Mouse (Mus musculus) retina, postnatal 7 days (tissue): ENCODE data around the gene Sestd1.

Experiments used
- DNase-seq: peaks from one replicate; pipeline ENCODE4 v3.0.0-alpha.2; 2012; ENCODE audit warnings: low read depth, low spot score

Gene Sestd1

DNA sequence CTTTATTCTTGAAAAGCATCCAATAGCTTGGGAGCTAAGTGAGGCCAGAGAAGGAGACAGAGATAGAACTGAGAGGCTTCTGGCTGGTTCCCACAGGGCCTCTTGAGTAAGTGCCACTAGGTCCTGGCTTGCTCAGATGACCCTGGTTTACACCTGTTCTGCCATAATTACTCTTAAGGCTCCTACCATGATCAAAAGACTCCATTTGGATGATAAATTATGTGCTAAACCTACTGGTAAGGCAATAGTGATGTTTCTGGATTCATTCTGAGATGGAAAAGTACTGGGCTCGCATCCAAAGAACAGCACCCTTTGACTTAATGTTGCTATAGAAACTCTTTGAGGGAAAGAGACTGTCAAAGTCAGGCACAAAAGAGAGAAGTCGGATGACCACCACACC lies 106.1 kb downstream of the Sestd1 start:
- no peak for DNase-seq

DNA sequence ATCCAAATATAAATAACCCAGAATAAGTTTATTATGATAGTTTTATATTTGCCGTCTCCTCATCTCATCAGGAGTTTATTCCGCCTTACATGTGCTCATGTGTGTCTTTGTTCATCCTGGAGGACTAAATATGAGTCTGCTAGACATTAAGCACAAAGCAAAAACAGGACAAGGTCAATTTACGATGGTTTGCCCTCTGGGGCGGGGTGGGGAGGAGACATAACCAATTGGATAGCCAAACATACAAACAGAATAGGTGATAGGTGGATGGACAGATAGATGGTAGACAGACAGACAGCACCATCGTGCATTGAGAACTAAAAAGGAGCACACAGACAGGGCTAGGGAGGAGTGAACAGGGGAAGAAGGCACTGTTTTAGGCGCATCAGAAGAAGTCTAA lies 106.6 kb downstream of the Sestd1 start:
- DNase-seq: no peak

- DNase-seq: no peak
Measured at GRCm38 (mm10) chr2:77173366-77173765, 107.0 kb downstream of the Sestd1 start.

GRCm38 (mm10) chr2:77172241-77172671 lies 108.1 kb downstream of the Sestd1 start:
- no peak for DNase-seq

- DNase-seq: no peak
Measured at GRCm38 (mm10) chr2:77171444-77172240, 108.8 kb downstream of the Sestd1 start.

DNA sequence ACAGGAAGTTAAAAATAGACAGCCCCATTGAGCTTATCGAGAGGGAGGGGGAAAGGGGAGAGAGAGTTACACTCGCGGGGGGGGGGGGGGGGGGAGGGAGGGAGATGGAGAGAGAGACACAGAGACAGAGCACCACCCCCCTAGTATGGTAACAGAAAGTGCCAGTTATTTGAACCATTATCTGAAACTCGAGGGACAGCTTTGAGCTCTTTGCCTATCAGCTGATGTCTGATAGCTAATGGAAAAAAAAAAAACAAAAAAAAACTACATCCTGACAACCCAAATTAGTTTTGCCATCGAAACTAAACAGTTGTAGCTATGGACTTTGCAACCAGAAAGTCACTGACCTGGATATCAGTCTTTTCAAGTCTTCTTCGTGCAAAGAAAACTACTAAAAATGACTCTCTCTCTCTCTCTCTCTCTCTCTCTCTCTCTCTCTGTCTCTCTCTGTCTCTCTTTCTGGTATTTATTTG lies 109.7 kb downstream of the Sestd1 start, which contains the start of gene Ccdc141:
TSS of gene Ccdc141 (minus strand) at position 4 of the 473 bp plus-strand sequence.
- no peak for DNase-seq

DNA sequence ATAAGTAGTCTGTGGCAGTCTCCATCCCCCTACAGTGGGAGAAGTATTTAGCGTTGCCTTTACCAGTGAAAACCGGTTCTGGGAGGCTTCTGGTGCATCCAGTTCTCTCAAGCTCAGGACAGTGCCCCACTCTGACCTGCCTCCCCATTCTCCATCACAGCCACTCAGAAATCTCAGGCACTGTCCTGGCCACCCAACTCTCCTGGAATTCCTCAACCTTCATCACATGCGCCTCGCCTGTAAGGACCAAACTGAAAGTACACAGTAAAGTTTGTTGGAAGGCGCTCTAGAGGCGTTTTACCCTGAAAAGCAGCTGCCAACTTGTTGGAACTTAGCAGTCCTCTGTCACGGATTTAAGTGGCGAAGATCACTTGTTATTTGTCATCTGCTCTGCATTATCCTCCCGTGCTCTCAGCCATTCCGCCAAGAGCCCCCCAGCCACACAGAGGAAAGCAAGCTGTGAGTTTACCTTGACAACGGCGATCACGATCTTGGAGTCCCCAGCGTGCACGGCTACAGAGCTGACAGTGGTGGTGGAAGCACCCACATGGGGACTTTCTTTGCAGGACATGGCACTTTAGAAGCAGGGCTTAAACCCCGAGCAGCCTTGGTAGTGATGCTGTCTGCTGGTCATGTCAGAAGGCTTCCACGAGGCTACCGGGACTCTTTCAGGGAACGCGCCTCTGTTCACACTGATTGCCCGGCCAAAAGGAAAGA lies 110.3 kb downstream of the Sestd1 start:
- DNase-seq: no peak

GRCm38 (mm10) chr2:77169218-77169617 lies 111.2 kb downstream of the Sestd1 start:
- DNase-seq: no peak

DNA sequence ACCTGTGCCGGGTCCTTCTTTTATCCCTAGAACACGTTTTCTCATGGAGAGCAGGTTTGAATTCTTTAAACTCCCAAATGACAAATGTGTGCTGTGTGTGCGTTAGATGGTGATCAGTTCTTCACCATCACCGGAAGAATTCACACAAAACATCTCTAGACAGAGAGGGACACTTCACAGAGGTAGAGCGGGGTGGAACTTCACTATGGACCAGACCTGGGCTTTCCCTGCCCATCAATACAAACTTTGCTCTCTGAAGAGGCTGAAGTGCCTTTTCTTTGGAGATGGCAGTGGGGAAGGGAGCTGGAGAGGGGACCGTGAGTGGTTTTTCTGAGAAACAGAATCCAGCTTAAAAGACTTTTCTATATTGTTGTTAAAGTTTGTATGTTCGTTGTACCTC lies 111.6 kb downstream of the Sestd1 start:
- DNase-seq: no peak

- DNase-seq: no peak
Measured at GRCm38 (mm10) chr2:77168081-77168685, 112.2 kb downstream of the Sestd1 start.

GRCm38 (mm10) chr2:77166366-77166765 lies 114.0 kb downstream of the Sestd1 start:
- DNase-seq: no peak

- DNase-seq: no peak
Measured at GRCm38 (mm10) chr2:77164662-77165061, 115.7 kb downstream of the Sestd1 start.

DNA sequence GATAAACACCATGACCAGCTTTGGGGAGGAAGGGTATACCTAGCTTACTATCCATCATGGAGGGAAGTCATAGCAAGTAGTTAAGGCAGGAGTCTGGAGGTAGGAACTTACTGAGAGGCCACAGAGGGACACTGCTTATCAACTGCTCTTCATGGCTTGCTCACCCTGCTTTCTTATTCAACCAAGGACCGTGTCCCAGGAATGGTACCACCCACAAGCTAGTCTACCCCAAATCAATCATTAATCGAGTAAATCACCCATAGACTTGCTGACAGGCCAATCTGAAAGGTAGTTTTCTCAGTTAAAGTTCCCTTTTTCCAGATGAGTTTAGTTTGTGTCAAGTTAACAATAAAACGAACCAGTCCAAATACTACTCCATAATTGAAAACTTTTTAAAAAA lies 117.0 kb downstream of the Sestd1 start:
- no peak for DNase-seq

DNA sequence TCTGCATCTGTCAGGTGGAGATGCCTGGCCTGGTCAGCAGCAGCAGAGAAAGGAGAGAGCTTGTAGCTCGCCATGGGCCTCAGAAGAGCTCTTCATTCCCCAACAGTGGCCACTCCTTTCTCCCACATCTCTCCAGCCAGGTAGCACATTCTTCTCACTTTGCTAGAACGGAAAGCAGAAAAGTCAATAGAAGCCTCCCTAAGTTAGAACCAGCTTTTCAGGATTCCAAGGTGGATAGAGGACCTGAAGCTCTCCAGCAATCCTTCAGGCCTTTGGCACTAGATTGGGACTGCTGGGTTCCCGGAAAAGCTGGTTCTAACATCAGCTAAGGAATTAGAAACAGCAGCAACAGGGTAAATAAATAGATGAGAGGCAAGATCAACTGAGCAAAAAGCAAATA lies 118.3 kb downstream of the Sestd1 start:
- DNase-seq: no peak

- no peak for DNase-seq
Measured at GRCm38 (mm10) chr2:77157546-77157945, 122.8 kb downstream of the Sestd1 start.

- no peak for DNase-seq
Measured at GRCm38 (mm10) chr2:77154080-77154479, 126.3 kb downstream of the Sestd1 start.

GRCm38 (mm10) chr2:77151255-77151654 lies 129.1 kb downstream of the Sestd1 start:
- no peak for DNase-seq

DNA sequence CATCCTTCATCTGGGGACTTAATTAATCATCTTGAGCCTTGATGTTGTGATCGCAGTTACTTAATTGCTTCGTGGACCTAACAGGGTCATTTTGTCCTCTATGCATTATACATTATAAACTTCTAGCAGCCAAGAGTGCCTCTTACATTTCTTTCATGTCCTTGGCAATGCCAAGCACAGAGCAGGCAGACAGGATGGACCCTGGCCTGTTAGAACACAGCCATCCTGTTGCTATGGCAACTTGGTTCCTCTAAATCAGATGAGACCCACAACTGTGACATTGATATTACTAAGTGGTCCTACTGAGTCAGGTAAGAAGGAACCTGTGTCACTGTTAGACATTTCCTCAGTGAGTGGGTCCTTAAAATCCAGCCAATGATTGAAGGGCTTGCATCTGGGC lies 130.8 kb downstream of the Sestd1 start:
- DNase-seq: no peak

DNA sequence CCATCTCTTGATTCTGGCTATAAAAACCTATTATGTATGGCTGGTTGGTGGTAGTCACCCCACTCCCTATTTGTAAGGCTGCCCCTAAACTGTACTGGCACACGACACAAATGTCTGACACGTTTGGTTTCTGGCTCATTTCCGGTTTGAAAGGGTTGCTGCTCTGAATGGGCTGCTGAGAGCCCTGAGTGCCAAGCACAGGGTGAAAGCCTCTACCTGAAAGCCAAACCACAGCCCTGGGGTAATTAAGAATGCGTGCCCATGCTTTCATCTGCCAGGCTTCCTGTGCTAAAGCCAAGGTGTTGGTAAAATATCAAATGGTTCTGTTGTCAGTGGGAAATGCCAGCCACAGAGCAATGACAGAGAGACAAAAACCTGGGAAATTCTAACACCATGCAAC lies 132.2 kb downstream of the Sestd1 start:
- no peak for DNase-seq

GRCm38 (mm10) chr2:77146968-77147367 lies 133.4 kb downstream of the Sestd1 start:
- DNase-seq: no peak

- no peak for DNase-seq
Measured at GRCm38 (mm10) chr2:77146291-77146690, 134.1 kb downstream of the Sestd1 start.

- no peak for DNase-seq
Measured at GRCm38 (mm10) chr2:77143536-77143935, 136.9 kb downstream of the Sestd1 start.
